Mouse (Mus musculus) WW6 (cell line): ENCODE measurements around the gene Nlrc3.
A peak's percentile ranks its signal among the peaks of the same experiment; 100 is the strongest.
"Not testable (repeated sequence)": the region's sequence is repeated elsewhere in the genome, so short reads cannot be mapped to it uniquely, and the experiment has no call there.

Source experiments
- DNase-seq: peaks from one replicate; pipeline ENCODE4 v3.0.0-alpha.2; 2013; ENCODE audit warnings: low read depth, low spot score

Gene Nlrc3

GRCm38 (mm10) chr16:3976251-3976671, at the start of gene Nlrc3:
TSS of gene Nlrc3 (minus strand) at chr16:3976632.
- no peak for DNase-seq

- no peak for DNase-seq
These were observed 46.3 kb upstream of the Nlrc3 start for GRCm38 (mm10) chr16:4022719-4023118.

DNA sequence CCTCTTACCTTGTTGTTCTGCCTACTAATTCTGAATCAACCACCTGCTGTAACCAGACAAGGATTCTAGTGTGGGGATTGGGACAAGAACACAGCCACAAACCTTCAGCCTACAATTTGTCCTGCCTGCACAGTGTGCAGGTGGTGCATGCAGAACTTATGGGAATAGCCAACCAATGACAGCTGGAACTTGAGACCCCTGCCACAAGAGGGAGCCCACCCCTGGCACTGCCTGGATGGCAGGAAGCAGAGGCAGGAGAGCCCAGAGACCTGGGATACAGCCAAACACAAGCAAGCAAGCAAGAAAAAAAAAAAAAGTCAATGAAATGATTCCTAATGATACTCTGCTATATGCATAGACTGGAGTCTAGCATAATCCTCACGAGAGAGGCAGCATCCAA, 44.8 kb upstream of the Nlrc3 start:
- no peak for DNase-seq

- not testable (repeated sequence) for DNase-seq
These were observed 41.0 kb upstream of the Nlrc3 start for GRCm38 (mm10) chr16:4017466-4017865.

GRCm38 (mm10) chr16:4016786-4017185, 40.4 kb upstream of the Nlrc3 start:
- DNase-seq: not testable (repeated sequence)

DNA sequence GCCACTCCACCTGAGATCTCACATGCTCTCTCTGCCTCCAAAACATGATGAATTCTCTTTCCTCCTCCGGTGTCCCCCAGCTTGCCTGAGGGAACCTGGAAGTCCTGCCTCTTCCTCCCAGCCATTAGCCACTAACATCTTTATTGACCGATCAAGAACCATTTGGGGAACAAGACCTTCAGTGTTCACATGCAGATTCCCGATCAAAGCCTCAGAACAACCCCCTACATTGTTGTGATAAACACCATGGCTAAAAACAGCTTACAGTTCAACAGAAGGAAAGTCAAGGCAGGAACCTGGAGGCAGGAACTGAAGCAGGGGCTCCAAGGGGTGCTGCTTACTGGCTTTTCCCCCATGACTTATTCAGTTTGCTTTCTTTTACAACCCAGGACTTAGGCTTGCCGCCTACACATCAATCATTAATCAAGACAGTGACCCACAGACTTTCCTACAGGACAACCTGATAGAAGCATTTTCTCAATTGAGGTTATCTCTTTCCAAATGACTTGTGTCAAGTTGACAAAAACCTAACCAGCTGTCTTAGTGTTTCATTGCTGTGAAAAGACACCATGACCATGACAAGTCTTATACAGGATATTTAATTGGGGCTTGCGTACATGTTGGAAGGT, 37.7 kb upstream of the Nlrc3 start:
- DNase-seq: peak; percentile 50

DNA sequence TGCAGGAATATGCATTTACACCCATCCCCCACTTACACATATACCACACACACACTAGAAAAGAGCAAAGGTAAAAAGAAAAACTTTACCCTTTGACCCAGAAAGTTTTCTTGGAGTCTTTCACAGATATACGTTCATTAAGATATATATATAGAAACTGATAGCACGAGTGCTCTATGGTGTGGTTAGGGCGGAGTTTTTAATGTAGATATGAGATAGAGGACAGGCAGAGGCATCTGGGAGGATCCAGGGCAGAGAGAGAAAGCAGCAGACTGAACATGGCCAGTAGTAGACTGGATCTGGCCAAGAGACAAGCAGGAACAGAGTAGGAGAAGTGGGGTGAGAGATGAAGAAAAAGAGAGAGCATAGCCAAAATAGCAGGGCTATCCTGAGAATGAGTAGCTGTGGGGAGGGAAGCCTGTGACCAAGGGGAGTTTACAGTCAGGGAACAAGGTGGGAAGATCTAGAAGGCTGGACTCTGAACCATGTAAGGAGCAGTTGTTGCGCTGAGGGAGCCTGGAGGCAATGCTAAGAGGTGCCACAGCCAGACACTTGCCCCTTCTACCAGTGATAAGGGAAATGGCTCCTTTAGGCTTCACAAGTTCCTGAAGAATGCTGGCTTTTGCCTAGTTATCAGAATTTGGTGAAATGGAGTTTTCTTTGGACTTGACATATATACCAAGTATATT, 36.6 kb upstream of the Nlrc3 start:
- DNase-seq: no peak

GRCm38 (mm10) chr16:4003489-4004398, 27.3 kb upstream of the Nlrc3 start, which contains the start of gene Slx4:
TSS of gene Slx4 (minus strand) at chr16:4003770.
- peak; percentile 93 for DNase-seq

DNA sequence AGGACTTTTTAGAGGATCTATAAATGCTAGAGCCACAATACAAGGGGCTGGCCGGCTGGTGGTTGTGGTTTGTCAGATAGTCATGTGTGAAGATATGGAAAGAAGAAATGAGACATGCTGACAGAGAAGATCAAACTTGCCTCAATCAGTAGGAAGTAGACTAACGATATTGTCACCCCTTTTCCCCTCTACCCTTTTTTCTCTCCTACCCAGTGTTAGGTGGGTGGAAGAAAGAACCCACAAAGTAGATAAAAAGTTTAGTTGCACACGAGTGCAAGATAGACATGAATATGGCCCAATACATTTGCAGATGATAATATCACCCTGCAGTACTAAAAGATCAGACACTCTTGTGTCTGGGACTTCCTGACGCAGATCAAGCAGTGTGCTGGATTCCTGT, 12.0 kb upstream of the Nlrc3 start:
- no peak for DNase-seq

- no peak for DNase-seq
These were observed 6.8 kb upstream of the Nlrc3 start for GRCm38 (mm10) chr16:3983146-3983700.

- no peak for DNase-seq
These were observed 5.7 kb upstream of the Nlrc3 start for GRCm38 (mm10) chr16:3982173-3982572.

- DNase-seq: no peak
These were observed 280 bp upstream of the Nlrc3 start for GRCm38 (mm10) chr16:3976712-3977111.

GRCm38 (mm10) chr16:3975658-3976057, 774 bp downstream of the Nlrc3 start:
- no peak for DNase-seq

DNA sequence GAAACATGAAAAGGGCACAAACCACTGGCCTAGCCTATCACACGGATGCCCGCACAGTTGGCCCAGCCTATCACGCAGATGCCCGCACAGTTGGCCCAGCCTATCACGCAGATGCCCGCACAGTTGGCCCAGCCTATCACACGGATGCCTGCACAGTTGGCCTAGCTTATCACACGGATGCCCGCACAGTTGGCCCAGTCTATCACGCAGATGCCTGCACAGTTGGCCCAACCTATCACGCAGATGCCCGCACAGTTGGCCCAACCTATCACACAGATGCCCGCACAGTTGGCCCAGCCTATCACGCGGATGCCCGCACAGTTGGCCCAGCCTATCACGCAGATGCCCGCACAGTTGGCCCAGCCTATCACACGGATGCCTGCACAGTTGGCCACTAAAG, 2.0 kb downstream of the Nlrc3 start:
- not testable (repeated sequence) for DNase-seq

- DNase-seq: no peak
These were observed 10.9 kb downstream of the Nlrc3 start for GRCm38 (mm10) chr16:3965534-3965933.

GRCm38 (mm10) chr16:3964990-3965389, 11.4 kb downstream of the Nlrc3 start:
- DNase-seq: no peak

GRCm38 (mm10) chr16:3959261-3959660, 17.2 kb downstream of the Nlrc3 start:
- no peak for DNase-seq

DNA sequence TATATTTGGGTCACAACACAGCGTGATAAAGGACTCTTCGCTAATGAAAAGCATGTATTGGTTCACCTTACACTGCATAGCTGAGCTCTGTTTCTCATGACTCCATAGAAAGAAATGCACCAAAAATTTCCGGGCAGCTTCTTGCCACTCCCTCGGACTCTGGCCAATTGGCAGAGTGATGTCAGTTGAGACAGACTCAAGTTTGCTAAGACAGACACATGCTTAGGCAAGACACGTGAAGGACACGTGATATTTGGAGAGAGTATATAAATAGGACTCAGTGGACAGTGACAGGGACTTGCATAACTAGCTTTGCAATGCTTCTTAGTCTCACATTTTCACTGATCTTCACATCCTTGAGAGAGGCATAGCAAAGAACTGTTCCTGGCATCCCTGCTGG, 20.1 kb downstream of the Nlrc3 start:
- no peak for DNase-seq

GRCm38 (mm10) chr16:3951141-3951540, 25.3 kb downstream of the Nlrc3 start:
- DNase-seq: no peak

- DNase-seq: no peak
These were observed 41.7 kb downstream of the Nlrc3 start for GRCm38 (mm10) chr16:3934701-3935100.

GRCm38 (mm10) chr16:3934091-3934490, 42.3 kb downstream of the Nlrc3 start:
- DNase-seq: no peak

GRCm38 (mm10) chr16:3933536-3933935, 42.9 kb downstream of the Nlrc3 start:
- DNase-seq: no peak
